Mouse (Mus musculus) lung, embryonic 14.5 days (tissue): ENCODE measurements around the gene Chst7. TPM values are rescaled to one million over a fixed set of nuclear protein-coding genes. Genes with fewer than 3 reads are reported as not detected.
A peak's percentile ranks its signal among the peaks of the same experiment; 100 is the strongest.

ENCODE experiments used
- ATAC-seq: fragments of 200-750 bp; cut with Nextera tagmentation; 2 replicates; pipeline ENCODE4 v1.8.0; 2017; ENCODE audit warnings: mild to moderate bottlenecking, moderate TSS enrichment, moderate library complexity; ENCODE audit not compliant: insufficient read depth
- DNase-seq: peaks from one replicate; pipeline ENCODE4 v3.0.0-alpha.2; 2015
- H3K27ac ChIP-seq: fragments of 300-500 bp; sonication (generic); 2 replicates; pipeline ENCODE4 v1.5.1; 2014; ENCODE audit warnings: low read depth, mild to moderate bottlenecking, moderate library complexity
- H3K27me3 ChIP-seq: fragments of 300-500 bp; sonication (generic); 2 replicates; pipeline ENCODE4 v1.6.1; 2014; ENCODE audit warnings: low read length, control low read depth; ENCODE audit not compliant: insufficient read depth
- H3K36me3 ChIP-seq: fragments of 300-500 bp; sonication (generic); 2 replicates; pipeline ENCODE4 v1.6.1; 2014; ENCODE audit warnings: control low read depth; ENCODE audit not compliant: insufficient read depth
- H3K4me1 ChIP-seq: fragments of 300-500 bp; sonication (generic); 2 replicates; pipeline ENCODE4 v1.6.1; 2014; ENCODE audit warnings: antibody characterized with exemption, control low read depth; ENCODE audit not compliant: insufficient read depth
- H3K4me2 ChIP-seq: fragments of 300-500 bp; sonication (generic); 2 replicates; pipeline ENCODE4 v1.6.1; 2014; ENCODE audit warnings: mild to moderate bottlenecking
- H3K4me3 ChIP-seq: fragments of 300-500 bp; sonication (generic); 2 replicates; pipeline ENCODE4 v1.5.1; 2014; ENCODE audit warnings: low read depth, low read length
- H3K9ac ChIP-seq: fragments of 300-500 bp; sonication (generic); 2 replicates; pipeline ENCODE4 v1.6.1; 2014
- H3K9me3 ChIP-seq: fragments of 300-500 bp; sonication (generic); 2 replicates; pipeline ENCODE4 v1.6.1; 2016; ENCODE audit warnings: low read depth, low read length, control low read depth
- CTCF ChIP-seq: IDR thresholded peaks from 2 replicates; pipeline ENCODE4 v1.5.1; 2016; ENCODE audit warnings: antibody characterized with exemption, low read depth
- WGBS: fragments of 180-500 bp; shearing (Covaris S2); extraction: QIAGEN DNeasy Blood & Tissue Kit; methylation state at CpG from one replicate; pipeline ENCODE4 v1.1.7; 2014; 5-methylcytosine and 5-hydroxymethylcytosine counted together
- polyA plus RNA-seq: library from polyadenylated mRNA; unstranded; fragments of >200 nt; fragmentation: Nextera tagmentation; extraction: Ambion mirVana; gene quantifications from 2 replicates; pipeline ENCODE4 v1.2.1, GENCODE M21; 2014

Gene Chst7
- polyA plus RNA-seq, 1 experiment from 2014 or later = 6.4 TPM

- Histone ChIP-seq H3K9me3 (no peaks in the 10 kb centered on the region), H3K4me2 (no peak overlapping the region), H3K4me1 (no peaks in the 10 kb centered on the region), H3K27me3 (no peaks in the 10 kb centered on the region), H3K9ac (no peak overlapping the region), H3K36me3 (no peaks in the 10 kb centered on the region), H3K4me3 (no peak overlapping the region), H3K27ac (no peak overlapping the region)
- no peak for ATAC-seq
- 38% methylated on average over 4 of the region's 4 CpGs for WGBS
- no peak for DNase-seq
- TF ChIP-seq CTCF = no peak
Measured at GRCm38 (mm10) chrX:20070196-20070595, 10.8 kb downstream of the Chst7 start.

- Histone ChIP-seq H3K9ac (no peak overlapping the region), H3K9me3 (no peaks in the 10 kb centered on the region), H3K27ac (no peak overlapping the region), H3K36me3 (no peaks in the 10 kb centered on the region), H3K4me3 (no peak overlapping the region), H3K4me2 (no peak overlapping the region), H3K27me3 (no peaks in the 10 kb centered on the region), H3K4me1 (no peaks in the 10 kb centered on the region)
- 74% methylated on average over 2 of the region's 2 CpGs for WGBS
- no peak for ATAC-seq
- DNase-seq = no peak
- no peak for TF ChIP-seq CTCF
Measured at GRCm38 (mm10) chrX:20117717-20118116, 58.4 kb downstream of the Chst7 start.

GRCm38 (mm10) chrX:20125481-20125880, 66.1 kb downstream of the Chst7 start:
- Histone ChIP-seq H3K9ac (no peak overlapping the region), H3K4me2 (no peak overlapping the region), H3K36me3 (no peaks in the 10 kb centered on the region), H3K4me3 (no peak overlapping the region), H3K4me1 (no peaks in the 10 kb centered on the region), H3K27ac (no peak overlapping the region), H3K9me3 (no peaks in the 10 kb centered on the region), H3K27me3 (no peaks in the 10 kb centered on the region)
- TF ChIP-seq CTCF = no peak
- 48% methylated on average over 2 of the region's 2 CpGs for WGBS
- no peak for DNase-seq
- ATAC-seq = no peak

GRCm38 (mm10) chrX:20128951-20129350, 69.6 kb downstream of the Chst7 start:
- Histone ChIP-seq H3K27me3 (no peaks in the 10 kb centered on the region), H3K27ac (no peak overlapping the region), H3K36me3 (no peaks in the 10 kb centered on the region), H3K4me1 (no peaks in the 10 kb centered on the region), H3K4me3 (no peak overlapping the region), H3K9ac (no peak overlapping the region), H3K4me2 (no peak overlapping the region), H3K9me3 (no peaks in the 10 kb centered on the region)
- ATAC-seq (no peak), DNase-seq (no peak)
- TF ChIP-seq CTCF = no peak

- no peaks in the 10 kb centered on the region for H3K4me1 ChIP-seq
Measured at GRCm38 (mm10) chrX:20129466-20129865, 70.1 kb downstream of the Chst7 start.

More at GRCm38 (mm10) chrX:20129466-20129865, 70.1 kb downstream of the Chst7 start:
- no peaks in the 10 kb centered on the region for H3K9me3 ChIP-seq
- H3K27ac ChIP-seq = no peak overlapping the region
- WGBS = 73% methylated on average over 1 of the region's 1 CpGs
- DNase-seq (peak; percentile 1), ATAC-seq (no peak)
- no peak overlapping the region for H3K9ac ChIP-seq
- no peak overlapping the region for H3K4me3 ChIP-seq
- no peaks in the 10 kb centered on the region for H3K36me3 ChIP-seq
- H3K4me2 ChIP-seq = no peak overlapping the region
- TF ChIP-seq CTCF = no peak
- no peaks in the 10 kb centered on the region for H3K27me3 ChIP-seq

Other genes starting within 250 kb of the Chst7 start
- gene Slc9a7, start 232.2 kb downstream of the Chst7 start, polyA plus RNA-seq = 1.2 and 1.4 TPM in 2 replicates